Mouse (Mus musculus) stomach, postnatal 0 days (tissue): ENCODE measurements around the gene Cdc45.

ENCODE experiments used
- CTCF ChIP-seq: IDR thresholded peaks from 2 replicates; pipeline ENCODE4 v1.5.1; 2016; ENCODE audit warnings: antibody characterized with exemption, low read depth, mild to moderate bottlenecking, moderate library complexity
- EP300 ChIP-seq: optimal IDR thresholded peaks from 2 replicates; pipeline ENCODE3; 2016; ENCODE audit warnings: antibody characterized with exemption

DNA sequence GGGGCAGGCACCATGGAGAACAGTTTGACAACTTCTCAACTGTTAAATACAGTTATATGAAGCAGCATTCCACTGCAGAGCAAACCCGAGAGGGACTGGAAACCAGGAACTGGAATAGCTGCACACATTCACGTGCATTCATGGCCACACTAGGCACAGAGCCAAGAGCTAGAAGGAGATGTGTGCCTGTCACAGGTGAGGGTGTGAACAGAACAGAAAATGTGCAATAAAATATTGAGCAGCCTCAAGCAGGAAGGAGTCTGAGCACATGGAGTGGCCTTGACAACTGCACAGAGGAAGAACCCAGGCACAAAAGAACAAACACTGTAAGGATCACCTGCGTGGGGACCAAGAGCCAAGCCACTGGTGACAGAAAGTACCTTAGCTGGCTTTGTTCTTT lies 81.1 kb downstream of the Cdc45 start:
- TF ChIP-seq CTCF (no peak), EP300 (no peak)
